Mouse (Mus musculus) ES-Bruce4 (cell line): ENCODE results near the gene Pot1a.

ENCODE experiments used
- CTCF ChIP-seq: IDR thresholded peaks from one replicate; pipeline ENCODE4 v1.8.1; 2011; ENCODE audit warnings: low read depth, low read length
- EP300 ChIP-seq: IDR thresholded peaks from 2 replicates; pipeline ENCODE4 v1.6.1; 2011; ENCODE audit warnings: low read depth, low read length; ENCODE audit not compliant: insufficient read depth
- POLR2A ChIP-seq: IDR thresholded peaks from one replicate; pipeline ENCODE4 v1.8.1; 2011; ENCODE audit warnings: low read length; ENCODE audit not compliant: insufficient read depth

- TF ChIP-seq CTCF (no peak), POLR2A (no peak), EP300 (no peak)
Observed at GRCm38 (mm10) chr6:25736533-25736932, 72.5 kb downstream of the Pot1a start.
